Mouse (Mus musculus) MEL (cell line): Measurements from ENCODE around the gene Atg7. TPM values are rescaled to one million over a fixed set of nuclear protein-coding genes. Genes with fewer than 3 reads are reported as not detected.

Experiments
- DNase-seq: peaks from one replicate; pipeline ENCODE4 v3.0.0; 2011; ENCODE audit warnings: low read depth, low spot score
- H3K27ac ChIP-seq: 2 replicates; pipeline ENCODE4 v1.5.1; 2012; ENCODE audit warnings: low read depth, mild to moderate bottlenecking, control low read depth, low read length, moderate library complexity; ENCODE audit not compliant: control insufficient read depth
- H3K27me3 ChIP-seq, 2 experiments: fragments of 150-350 bp in 1 of 2; sonication (generic) in 1 of 2; 2 replicates each; pipeline ENCODE4 v1.6.1; 2012; ENCODE audit warnings: low read length in 2 of 2, mild to moderate bottlenecking in 2 of 2, improper control_type of control experiment in 1 of 2, moderate library complexity in 1 of 2; ENCODE audit not compliant: insufficient read depth in 2 of 2, control insufficient read depth in 1 of 2
- H3K36me3 ChIP-seq, 2 experiments: 2 replicates each; pipeline ENCODE4 v1.6.1; 2012 to 2014; ENCODE audit warnings: low read length in 2 of 2, improper control_type of control experiment in 1 of 2, inconsistent platforms in 1 of 2, mild to moderate bottlenecking in 1 of 2; ENCODE audit not compliant: insufficient read depth in 2 of 2, control insufficient read depth in 1 of 2
- H3K4me1 ChIP-seq, 2 experiments: fragments of 150-350 bp in 1 of 2; sonication (generic) in 1 of 2; 2 replicates each; pipeline ENCODE4 v1.6.1; 2012; ENCODE audit warnings: low read length in 2 of 2, improper control_type of control experiment in 1 of 2, mild to moderate bottlenecking in 1 of 2; ENCODE audit not compliant: insufficient read depth in 2 of 2, control insufficient read depth in 1 of 2
- H3K4me3 ChIP-seq, 2 experiments: fragments of 150-350 bp in 1 of 2; sonication (generic) in 1 of 2; 2 replicates each; pipeline ENCODE4 v1.5.1; 2012; ENCODE audit warnings: low read depth in 2 of 2, low read length in 2 of 2, mild to moderate bottlenecking in 2 of 2, moderate library complexity in 2 of 2, control low read depth in 1 of 2, improper control_type of control experiment in 1 of 2; ENCODE audit not compliant: control insufficient read depth in 1 of 2, insufficient read depth in 1 of 2
- H3K79me2 ChIP-seq: 2 replicates; pipeline ENCODE4 v1.6.1; 2012; ENCODE audit warnings: mild to moderate bottlenecking, low read length, moderate library complexity; ENCODE audit not compliant: control insufficient read depth, poor library complexity, insufficient read depth
- H3K9ac ChIP-seq: 2 replicates; pipeline ENCODE4 v1.6.1; 2012; ENCODE audit warnings: low read depth, mild to moderate bottlenecking, control low read depth, low read length, moderate library complexity; ENCODE audit not compliant: control insufficient read depth, poor library complexity, severe bottlenecking
- H3K9me3 ChIP-seq: fragments of 150-350 bp; sonication (generic); replicated peaks from 2 replicates; pipeline ENCODE4 v1.6.1; 2012; ENCODE audit warnings: mild to moderate bottlenecking, low read length, improper control_type of control experiment, moderate library complexity; ENCODE audit not compliant: insufficient read depth
- BHLHE40 ChIP-seq: IDR thresholded peaks from 2 replicates; pipeline ENCODE4 v1.6.1; 2012; ENCODE audit warnings: low read depth, mild to moderate bottlenecking, inconsistent platforms, low read length, improper control_type of control experiment, borderline replicate concordance
- E2F4 ChIP-seq: IDR thresholded peaks from 2 replicates; pipeline ENCODE4 v1.6.1; 2011; ENCODE audit warnings: low read depth, low read length, improper control_type of control experiment, borderline replicate concordance
- ELF1 ChIP-seq: IDR thresholded peaks from 2 replicates; pipeline ENCODE4 v1.6.1; 2014; ENCODE audit warnings: low read depth, mild to moderate bottlenecking, inconsistent platforms, low read length, improper control_type of control experiment, moderate library complexity
- EP300 ChIP-seq, 2 experiments: IDR thresholded peaks; 2 replicates each; pipeline ENCODE4 v1.6.1; 2011; ENCODE audit warnings: improper control_type of control experiment in 2 of 2, low read length in 2 of 2, low read depth in 1 of 2, mild to moderate bottlenecking in 1 of 2
- ETS1 ChIP-seq: IDR thresholded peaks from 2 replicates; pipeline ENCODE4 v1.6.1; 2012; ENCODE audit warnings: low read depth, mild to moderate bottlenecking, inconsistent platforms, low read length, improper control_type of control experiment, moderate library complexity
- GABPA ChIP-seq: IDR thresholded peaks from 2 replicates; pipeline ENCODE4 v1.6.1; 2012; ENCODE audit warnings: low read depth, mild to moderate bottlenecking, inconsistent platforms, low read length, improper control_type of control experiment, moderate library complexity
- GATA1 ChIP-seq: IDR thresholded peaks from 2 replicates; pipeline ENCODE4 v1.6.1; 2011; ENCODE audit warnings: low read depth, low read length, improper control_type of control experiment
- MAX ChIP-seq: IDR thresholded peaks from 2 replicates; pipeline ENCODE4 v1.6.1; 2011; ENCODE audit warnings: low read length, improper control_type of control experiment
- MAZ ChIP-seq: IDR thresholded peaks from 2 replicates; pipeline ENCODE4 v1.6.1; 2012; ENCODE audit warnings: low read depth, mild to moderate bottlenecking, inconsistent platforms, low read length, improper control_type of control experiment
- MXI1 ChIP-seq: IDR thresholded peaks from 2 replicates; pipeline ENCODE4 v1.6.1; 2011; ENCODE audit warnings: mild to moderate bottlenecking, low read depth, low read length, improper control_type of control experiment
- MYC ChIP-seq: IDR thresholded peaks from 2 replicates; pipeline ENCODE4 v1.6.1; 2011; ENCODE audit warnings: low read depth, mild to moderate bottlenecking, low read length, improper control_type of control experiment, moderate library complexity
- NELFE ChIP-seq: IDR thresholded peaks from 2 replicates; pipeline ENCODE4 v1.6.1; 2011; ENCODE audit warnings: low read depth, low read length, improper control_type of control experiment
- RAD21 ChIP-seq: IDR thresholded peaks from 2 replicates; pipeline ENCODE4 v1.6.1; 2011; ENCODE audit warnings: mild to moderate bottlenecking, low read depth, low read length, improper control_type of control experiment
- SIN3A ChIP-seq: IDR thresholded peaks from 2 replicates; pipeline ENCODE4 v1.6.1; 2012; ENCODE audit warnings: low read length, improper control_type of control experiment, inconsistent platforms
- SMC3 ChIP-seq: IDR thresholded peaks from 2 replicates; pipeline ENCODE4 v1.6.1; 2011; ENCODE audit warnings: low read depth, low read length, improper control_type of control experiment
- TCF12 ChIP-seq: IDR thresholded peaks from 2 replicates; pipeline ENCODE4 v1.6.1; 2014; ENCODE audit warnings: low read depth, mild to moderate bottlenecking, inconsistent platforms, low read length, improper control_type of control experiment, moderate library complexity
- USF1 ChIP-seq: IDR thresholded peaks from 2 replicates; pipeline ENCODE4 v1.6.1; 2014; ENCODE audit warnings: low read depth, mild to moderate bottlenecking, inconsistent platforms, low read length, improper control_type of control experiment, moderate library complexity
- ZC3H11A ChIP-seq: IDR thresholded peaks from 2 replicates; pipeline ENCODE4 v1.6.1; 2012; ENCODE audit warnings: low read depth, mild to moderate bottlenecking, inconsistent platforms, low read length, improper control_type of control experiment
- ZKSCAN1 ChIP-seq: IDR thresholded peaks from 2 replicates; pipeline ENCODE4 v1.6.1; 2012; ENCODE audit warnings: low read depth, mild to moderate bottlenecking, inconsistent platforms, low read length, improper control_type of control experiment, moderate library complexity
- ZNF384 ChIP-seq: IDR thresholded peaks from 2 replicates; pipeline ENCODE4 v1.6.1; 2012; ENCODE audit warnings: low read depth, mild to moderate bottlenecking, inconsistent platforms, low read length, improper control_type of control experiment
- polyA plus RNA-seq, 2 experiments: library from polyadenylated mRNA; stranded (reverse) in 1 of 2; unstranded in 1 of 2; fragments of >175 nt in 1 of 2; fragments of >200 nt in 1 of 2; gene quantifications; 2 replicates each; pipeline versions ENCODE4 v1.2.1 to v1.2.4; 2012; ENCODE audit warnings: low replicate concordance in 2 of 2, low read depth in 1 of 2; ENCODE audit not compliant: insufficient read length in 2 of 2, insufficient read depth in 1 of 2, missing spikeins in 1 of 2
- total RNA-seq: library from RNA; depleted of rRNA; stranded (reverse); fragments of 300-350 nt; gene quantifications from 2 replicates; pipeline ENCODE4 v1.2.3, GENCODE M21; 2012

The Atg7 gene
- total and polyA plus RNA-seq, 3 experiments: 14.6 TPM; not detected in 1

GRCm38 (mm10) chr6:114767710-114768109 is 124.8 kb downstream of the Atg7 start:
- no peaks in the 10 kb centered on the region for H3K27me3 ChIP-seq
- no peak overlapping the region for H3K9ac ChIP-seq
- no peak overlapping the region for H3K4me3 ChIP-seq
- H3K4me1 ChIP-seq: no peaks in the 10 kb centered on the region; a peak in 2 of 4 replicates
- no peaks in the 10 kb centered on the region for H3K9me3 ChIP-seq
- DNase-seq: no peak
- peaks cover 0 to 2% of the 10 kb centered on the region in 2 experiments; a peak in 1 of 4 replicates for H3K36me3 ChIP-seq
- H3K27ac ChIP-seq: no peak overlapping the region
- H3K79me2 ChIP-seq: no peaks in the 10 kb centered on the region
- TF ChIP-seq SMC3: no peak
- TF ChIP-seq ELF1: no peak
- no peak for TF ChIP-seq ETS1
- no peak for TF ChIP-seq GATA1
- TF ChIP-seq BHLHE40: no peak
- no peak for TF ChIP-seq MAX
- no peak for TF ChIP-seq ZC3H11A
- TF ChIP-seq MYC: no peak
- no peak for TF ChIP-seq RAD21
- TF ChIP-seq ZNF384: no peak
- no peak for TF ChIP-seq EP300 (IDR thresholded peaks at IDR 0.05; ENCODE audit: low read depth in 1 of 2, low read length in 2 of 2)
- no peak for TF ChIP-seq GABPA
- TF ChIP-seq ZKSCAN1: no peak
- TF ChIP-seq SIN3A: no peak
- no peak for TF ChIP-seq MXI1
- TF ChIP-seq MAZ: no peak
- no peak for TF ChIP-seq NELFE

GRCm38 (mm10) chr6:114770337-114770736 is 127.4 kb downstream of the Atg7 start:
- Histone ChIP-seq H3K9ac (no peak overlapping the region), H3K79me2 (no peaks in the 10 kb centered on the region), H3K4me3 (no peak overlapping the region), H3K36me3 (peaks cover 0 to 2% of the 10 kb centered on the region in 2 experiments; a peak in 1 of 4 replicates), H3K4me1 (no peaks in the 10 kb centered on the region; a peak in 2 of 4 replicates), H3K27me3 (no peaks in the 10 kb centered on the region), H3K9me3 (no peaks in the 10 kb centered on the region), H3K27ac (no peak overlapping the region)
- no peak for DNase-seq
- no peak for TF ChIP-seq TCF12
- TF ChIP-seq EP300 (IDR thresholded peaks at IDR 0.05; ENCODE audit: low read depth in 1 of 2, low read length in 2 of 2): no peak
- no peak for TF ChIP-seq USF1
- TF ChIP-seq GATA1: no peak
- TF ChIP-seq RAD21: no peak
- TF ChIP-seq ELF1: no peak
- TF ChIP-seq E2F4: no peak
- TF ChIP-seq MYC: no peak
- no peak for TF ChIP-seq ZNF384
